Mouse (Mus musculus): Measurements from ENCODE around the gene Hist1h2bj. TPM values are rescaled to one million over a fixed set of nuclear protein-coding genes. Genes with fewer than 3 reads are reported as not detected.

Hist1h2bj gene
- polyA plus RNA-seq, 1 experiment from 2014 or later, result 19.9 TPM

DNA sequence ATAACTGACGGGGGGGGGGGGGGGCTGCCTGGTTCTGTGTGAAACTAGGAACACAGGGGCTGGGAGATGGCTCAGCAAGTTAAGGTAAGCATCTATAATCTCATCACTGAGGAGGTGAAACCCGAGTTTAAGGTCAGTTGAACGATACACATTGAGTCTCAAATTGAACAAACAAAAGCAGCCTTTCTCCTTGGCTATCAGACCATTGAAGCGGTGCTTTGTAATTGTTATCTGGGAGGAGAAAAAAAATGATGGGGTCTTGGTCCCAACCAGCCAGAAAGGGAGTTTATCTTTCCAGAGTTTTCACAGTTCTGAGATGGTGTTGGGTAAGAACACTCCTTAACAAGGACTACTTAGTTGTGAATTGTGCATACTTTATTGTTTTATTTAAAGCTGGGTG lies 45.2 kb upstream of the Hist1h2bj start:
- Histone ChIP-seq H3K9me3 (ENCODE audit: control insufficient read depth, low read length) (no peaks in the 10 kb centered on the region), H3K4me2 (ENCODE audit: low read depth, severe bottlenecking) (no peak overlapping the region), H3K27ac (replicated peaks; ENCODE audit: low read depth, low read length) (no peak overlapping the region), H3K4me1 (ENCODE audit: control insufficient read depth, insufficient read depth, low read length) (peaks cover 10% of the 10 kb centered on the region), H3K27me3 (ENCODE audit: control insufficient read depth, insufficient read depth, low read length) (peaks cover 61% of the 10 kb centered on the region), H3K9ac (ENCODE audit: low read length) (no peak overlapping the region), H3K36me3 (ENCODE audit: control insufficient read depth, insufficient read depth, low read length) (no peaks in the 10 kb centered on the region), H3K4me3 (ENCODE audit: low read depth, low read length) (no peak overlapping the region)
- DNase-seq (ENCODE audit: low spot score) (no peak), ATAC-seq (ENCODE audit: insufficient number of reproducible peaks, low FRiP score, low TSS enrichment, low read depth) (no peak)
- whole genome bisulfite sequencing, result 12% methylated on average over 4 of the region's 4 CpGs

DNA sequence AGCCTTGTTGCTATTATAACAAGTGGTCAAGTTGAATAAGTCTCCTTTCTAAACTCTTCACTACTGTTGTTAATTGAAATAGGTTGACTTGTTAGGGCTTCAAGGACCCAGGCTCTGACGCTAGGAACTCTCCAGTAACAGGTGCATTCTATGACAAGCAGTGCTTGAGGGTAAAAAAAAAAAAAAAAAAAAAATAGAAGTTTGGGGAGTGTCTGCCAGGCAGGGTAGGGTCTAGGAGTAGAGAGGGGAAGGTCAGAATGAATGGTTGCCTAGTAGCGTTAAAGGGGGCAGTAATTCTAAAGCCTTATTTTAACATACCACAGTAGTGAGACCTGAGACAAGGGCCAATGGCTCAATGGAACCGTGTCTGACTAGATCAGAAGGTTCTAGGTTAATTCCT lies 44.6 kb upstream of the Hist1h2bj start:
- Histone ChIP-seq H3K4me1 (ENCODE audit: control insufficient read depth, insufficient read depth, low read length) (peaks cover 10% of the 10 kb centered on the region), H3K27ac (replicated peaks; ENCODE audit: low read depth, low read length) (no peak overlapping the region), H3K9me3 (ENCODE audit: control insufficient read depth, low read length) (no peaks in the 10 kb centered on the region), H3K9ac (ENCODE audit: low read length) (no peak overlapping the region), H3K27me3 (ENCODE audit: control insufficient read depth, insufficient read depth, low read length) (peaks cover 67% of the 10 kb centered on the region), H3K4me3 (ENCODE audit: low read depth, low read length) (no peak overlapping the region), H3K36me3 (ENCODE audit: control insufficient read depth, insufficient read depth, low read length) (no peaks in the 10 kb centered on the region), H3K4me2 (ENCODE audit: low read depth, severe bottlenecking) (no peak overlapping the region)
- no peak for ATAC-seq (ENCODE audit: insufficient number of reproducible peaks, low FRiP score, low TSS enrichment, low read depth)
- WGBS, result 23% methylated on average over 3 of the region's 3 CpGs
- DNase-seq (ENCODE audit: low spot score), result no peak

DNA sequence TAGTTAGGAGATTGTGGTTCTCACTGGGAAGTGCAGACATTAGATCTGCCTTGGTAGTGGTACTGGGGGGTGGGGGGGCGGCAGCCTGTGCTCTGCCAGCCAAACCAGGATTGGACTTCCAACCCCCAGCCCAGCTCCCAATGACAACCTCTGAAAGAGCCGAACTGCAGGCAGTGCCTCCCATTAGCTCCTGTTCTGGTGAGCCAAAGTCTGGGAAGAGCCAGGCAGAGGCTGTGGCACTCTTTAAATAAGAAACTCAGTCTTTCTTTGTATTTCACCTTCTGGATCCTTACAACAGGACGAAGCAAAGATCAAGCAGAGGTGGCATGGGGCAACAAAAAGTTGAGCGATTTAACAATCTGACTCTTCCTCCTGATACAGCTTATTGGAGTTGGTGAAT lies 43.9 kb upstream of the Hist1h2bj start:
- H3K9me3 ChIP-seq (ENCODE audit: control insufficient read depth, low read length), result no peaks in the 10 kb centered on the region
- no peaks in the 10 kb centered on the region for H3K36me3 ChIP-seq (ENCODE audit: control insufficient read depth, insufficient read depth, low read length)
- DNase-seq (ENCODE audit: low spot score), result no peak
- H3K4me3 ChIP-seq (ENCODE audit: low read depth, low read length), result no peak overlapping the region
- H3K9ac ChIP-seq (ENCODE audit: low read length), result no peak overlapping the region
- no peak overlapping the region for H3K27ac ChIP-seq (replicated peaks; ENCODE audit: low read depth, low read length)
- peaks cover 10% of the 10 kb centered on the region for H3K4me1 ChIP-seq (ENCODE audit: control insufficient read depth, insufficient read depth, low read length)
- WGBS, result 33% methylated on average over 4 of the region's 4 CpGs
- no peak for ATAC-seq (ENCODE audit: insufficient number of reproducible peaks, low FRiP score, low TSS enrichment, low read depth)
- no peak overlapping the region for H3K4me2 ChIP-seq (ENCODE audit: low read depth, severe bottlenecking)
- peaks cover 73% of the 10 kb centered on the region for H3K27me3 ChIP-seq (ENCODE audit: control insufficient read depth, insufficient read depth, low read length)

DNA sequence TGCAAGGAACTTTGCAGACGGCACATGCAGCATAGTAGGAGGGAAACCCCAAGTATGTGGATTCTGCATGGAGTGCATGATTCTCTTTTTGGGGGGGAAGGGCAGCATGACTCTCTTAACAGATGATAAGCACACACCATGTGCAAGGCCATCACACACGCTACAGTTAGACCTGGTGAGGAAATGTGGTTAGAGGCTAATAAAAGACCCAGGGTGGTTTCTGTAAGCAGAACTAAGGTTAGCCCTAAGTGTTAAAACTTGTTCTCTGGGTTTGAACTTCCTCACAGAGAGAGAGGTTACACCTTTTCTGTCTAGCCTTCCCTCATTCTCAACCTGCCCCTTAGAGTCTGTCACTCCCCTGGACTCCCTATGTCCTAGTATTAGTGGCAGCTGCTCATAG lies 41.7 kb upstream of the Hist1h2bj start:
- no peak overlapping the region for H3K4me3 ChIP-seq (ENCODE audit: low read depth, low read length)
- no peak overlapping the region for H3K4me2 ChIP-seq (ENCODE audit: low read depth, severe bottlenecking)
- no peak overlapping the region for H3K9ac ChIP-seq (ENCODE audit: low read length)
- H3K4me1 ChIP-seq (ENCODE audit: control insufficient read depth, insufficient read depth, low read length), result peaks cover 3% of the 10 kb centered on the region; the same call in 1 of the 2 replicates
- H3K9me3 ChIP-seq (ENCODE audit: control insufficient read depth, low read length), result no peaks in the 10 kb centered on the region
- H3K27me3 ChIP-seq (ENCODE audit: control insufficient read depth, insufficient read depth, low read length), result peaks cover 82% of the 10 kb centered on the region
- WGBS, result 52% methylated on average over 2 of the region's 2 CpGs
- DNase-seq (ENCODE audit: low spot score) (no peak), ATAC-seq (ENCODE audit: insufficient number of reproducible peaks, low FRiP score, low TSS enrichment, low read depth) (no peak)
- no peaks in the 10 kb centered on the region for H3K36me3 ChIP-seq (ENCODE audit: control insufficient read depth, insufficient read depth, low read length)
- no peak overlapping the region for H3K27ac ChIP-seq (replicated peaks; ENCODE audit: low read depth, low read length)

DNA sequence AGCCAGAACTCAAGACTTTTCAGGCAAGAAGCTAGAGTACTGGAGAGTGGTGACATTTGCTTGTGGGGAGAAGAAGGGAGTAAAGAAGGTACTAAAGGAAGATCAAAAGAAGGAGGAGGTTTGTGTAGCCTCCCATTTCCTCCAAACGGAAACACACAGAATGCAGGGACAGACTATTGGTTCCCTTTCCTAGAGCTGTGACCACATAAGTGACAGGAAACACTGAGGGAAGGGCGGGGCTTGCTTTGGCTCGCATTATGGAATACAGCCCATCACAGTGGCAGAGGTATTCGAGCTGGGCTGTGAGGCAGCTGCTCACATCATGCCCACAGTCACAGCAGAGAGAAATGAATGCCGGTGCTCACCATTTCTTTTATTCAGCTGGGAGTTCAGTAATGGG lies 41.2 kb upstream of the Hist1h2bj start:
- ATAC-seq (ENCODE audit: insufficient number of reproducible peaks, low FRiP score, low TSS enrichment, low read depth) (no peak), DNase-seq (ENCODE audit: low spot score) (no peak)
- H3K27ac ChIP-seq (replicated peaks; ENCODE audit: low read depth, low read length), result no peak overlapping the region
- no peak overlapping the region for H3K4me2 ChIP-seq (ENCODE audit: low read depth, severe bottlenecking)
- no peaks in the 10 kb centered on the region for H3K9me3 ChIP-seq (ENCODE audit: control insufficient read depth, low read length)
- H3K4me1 ChIP-seq (ENCODE audit: control insufficient read depth, insufficient read depth, low read length), result peaks cover 1% of the 10 kb centered on the region
- H3K27me3 ChIP-seq (ENCODE audit: control insufficient read depth, insufficient read depth, low read length), result peaks cover 82% of the 10 kb centered on the region
- no peaks in the 10 kb centered on the region for H3K36me3 ChIP-seq (ENCODE audit: control insufficient read depth, insufficient read depth, low read length)
- no peak overlapping the region for H3K9ac ChIP-seq (ENCODE audit: low read length)
- H3K4me3 ChIP-seq (ENCODE audit: low read depth, low read length), result no peak overlapping the region
- 25% methylated on average over 5 of the region's 5 CpGs for WGBS

DNA sequence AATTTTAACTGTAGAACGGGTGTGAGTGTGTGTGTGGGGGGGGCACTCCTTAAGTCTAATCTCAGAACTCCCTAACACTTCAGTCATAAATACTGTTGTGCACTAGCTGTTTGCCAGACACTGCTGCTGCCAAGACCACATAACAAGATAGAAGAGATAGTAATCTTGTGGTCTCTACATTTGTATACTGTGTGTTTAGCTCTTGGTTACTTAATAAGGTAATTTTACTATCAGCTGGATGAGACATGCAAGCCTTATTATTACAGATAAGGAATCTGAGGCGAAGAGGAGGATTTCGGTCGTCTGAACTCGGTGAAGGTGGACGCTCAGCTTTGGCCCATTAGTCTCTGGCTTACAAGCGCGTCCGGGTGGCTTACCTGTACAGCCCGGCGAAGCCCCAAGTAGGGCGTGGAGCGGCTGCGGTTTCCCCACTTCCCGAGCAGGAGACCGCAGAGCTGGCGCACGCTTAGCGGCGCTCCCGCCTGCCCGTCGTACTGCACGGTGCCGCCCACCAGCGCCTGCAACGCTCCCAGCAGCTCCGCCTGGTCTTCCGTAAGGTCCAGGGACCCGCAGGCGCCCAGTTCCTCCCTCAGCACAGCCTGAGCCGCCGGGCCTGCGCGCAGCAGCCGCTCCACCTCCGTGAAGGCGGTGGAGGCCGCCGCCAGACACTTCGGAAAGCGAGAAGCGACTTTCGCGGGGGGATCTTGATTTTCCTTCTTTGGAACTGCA lies 37.2 kb upstream of the Hist1h2bj start:
- H3K4me3 ChIP-seq (ENCODE audit: low read depth, low read length), result peak overlapping the region; percentile 49
- WGBS, result under 1% methylated on average over 45 of the region's 45 CpGs
- no peaks in the 10 kb centered on the region for H3K36me3 ChIP-seq (ENCODE audit: control insufficient read depth, insufficient read depth, low read length)
- DNase-seq (ENCODE audit: low spot score), result peak; percentile 71
- H3K9me3 ChIP-seq (ENCODE audit: control insufficient read depth, low read length), result no peaks in the 10 kb centered on the region
- H3K27me3 ChIP-seq (ENCODE audit: control insufficient read depth, insufficient read depth, low read length), result peaks cover 86% of the 10 kb centered on the region
- peak; percentile 84 for ATAC-seq (ENCODE audit: insufficient number of reproducible peaks, low FRiP score, low TSS enrichment, low read depth)
- H3K4me1 ChIP-seq (ENCODE audit: control insufficient read depth, insufficient read depth, low read length), result no peaks in the 10 kb centered on the region; the same call in 1 of the 2 replicates
- H3K27ac ChIP-seq (replicated peaks; ENCODE audit: low read depth, low read length), result no peak overlapping the region
- H3K4me2 ChIP-seq (ENCODE audit: low read depth, severe bottlenecking), result peak overlapping the region; percentile 91
- H3K9ac ChIP-seq (ENCODE audit: low read length), result 0 out of 2 replicates have a peak overlapping the region, but pooled peaks have one; percentile 5

DNA sequence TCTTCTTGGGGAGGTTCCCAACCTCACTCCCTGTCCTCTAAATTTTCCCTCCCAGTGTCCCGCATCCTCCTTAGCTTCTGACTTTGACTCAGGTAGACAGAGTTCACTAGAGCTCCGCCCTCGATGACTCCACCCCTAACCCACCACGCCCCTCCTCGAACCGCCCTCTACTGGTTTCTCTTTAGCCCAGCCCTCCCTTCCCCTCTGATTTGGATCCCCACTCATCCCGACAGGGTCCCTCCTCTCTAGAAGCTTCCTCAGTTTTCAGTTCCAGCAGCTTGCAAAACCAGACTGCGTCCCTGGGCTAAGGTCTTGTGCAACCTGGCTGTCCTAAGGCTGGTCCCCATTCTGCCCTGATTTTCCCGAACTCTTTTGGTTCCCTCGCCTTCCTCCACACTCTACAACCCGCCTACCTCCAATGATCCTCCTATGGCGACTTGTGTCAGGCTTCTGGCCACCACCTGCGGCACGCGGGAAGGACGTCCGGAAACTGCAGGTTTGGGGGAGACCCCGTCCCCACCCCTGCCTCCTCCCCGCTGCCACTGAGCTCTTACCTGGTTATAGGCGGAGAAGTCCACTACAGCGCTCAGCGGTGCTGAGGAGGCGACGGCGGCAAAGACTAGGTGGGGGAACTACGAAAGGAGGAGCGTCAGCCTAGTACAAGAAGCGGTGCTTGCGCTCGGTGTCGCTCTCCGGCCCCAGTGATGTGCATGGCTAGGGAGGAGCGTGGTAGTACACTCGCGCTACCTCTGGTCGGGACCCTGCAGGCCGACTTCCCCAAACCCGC lies 36.5 kb upstream of the Hist1h2bj start:
- no peak overlapping the region for H3K27ac ChIP-seq (replicated peaks; ENCODE audit: low read depth, low read length)
- peak overlapping the region; percentile 49 for H3K4me3 ChIP-seq (ENCODE audit: low read depth, low read length)
- peaks cover 85% of the 10 kb centered on the region for H3K27me3 ChIP-seq (ENCODE audit: control insufficient read depth, insufficient read depth, low read length)
- peak; percentile 78 for DNase-seq (ENCODE audit: low spot score)
- H3K9ac ChIP-seq (ENCODE audit: low read length), result no peak overlapping the region
- WGBS, result under 1% methylated on average over 38 of the region's 38 CpGs
- H3K36me3 ChIP-seq (ENCODE audit: control insufficient read depth, insufficient read depth, low read length), result no peaks in the 10 kb centered on the region
- H3K9me3 ChIP-seq (ENCODE audit: control insufficient read depth, low read length), result no peaks in the 10 kb centered on the region
- peak; percentile 87 for ATAC-seq (ENCODE audit: insufficient number of reproducible peaks, low FRiP score, low TSS enrichment, low read depth)
- H3K4me1 ChIP-seq (ENCODE audit: control insufficient read depth, insufficient read depth, low read length), result no peaks in the 10 kb centered on the region; the same call in 1 of the 2 replicates
- H3K4me2 ChIP-seq (ENCODE audit: low read depth, severe bottlenecking), result peak overlapping the region; percentile 91

DNA sequence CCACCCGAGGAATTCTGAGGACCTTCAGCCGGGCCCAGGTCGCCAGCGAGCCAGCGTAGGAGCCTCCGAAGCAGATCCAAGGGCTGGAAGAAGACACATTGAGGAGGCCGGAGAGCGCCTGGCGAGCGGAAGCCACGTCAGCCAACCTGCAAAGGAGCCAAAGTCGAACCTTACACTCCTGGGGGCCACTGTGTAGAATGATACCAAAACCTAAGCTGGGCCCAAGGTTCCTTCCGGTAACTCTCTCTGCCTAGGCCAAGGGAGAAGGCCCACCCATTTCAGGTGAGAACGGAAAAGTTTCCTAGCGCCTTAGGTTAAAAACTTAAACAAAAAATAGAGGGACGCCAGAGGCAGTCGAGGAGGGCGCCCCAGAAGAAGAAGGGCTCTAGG lies 35.9 kb upstream of the Hist1h2bj start:
- no peak for DNase-seq (ENCODE audit: low spot score)
- WGBS, result 2% methylated on average over 18 of the region's 18 CpGs
- H3K4me2 ChIP-seq (ENCODE audit: low read depth, severe bottlenecking), result peak overlapping the region; percentile 91
- no peak overlapping the region for H3K27ac ChIP-seq (replicated peaks; ENCODE audit: low read depth, low read length)
- no peak overlapping the region for H3K9ac ChIP-seq (ENCODE audit: low read length)
- no peaks in the 10 kb centered on the region for H3K9me3 ChIP-seq (ENCODE audit: control insufficient read depth, low read length)
- H3K27me3 ChIP-seq (ENCODE audit: control insufficient read depth, insufficient read depth, low read length), result peaks cover 82% of the 10 kb centered on the region
- H3K4me3 ChIP-seq (ENCODE audit: low read depth, low read length), result peak overlapping the region; percentile 49
- H3K4me1 ChIP-seq (ENCODE audit: control insufficient read depth, insufficient read depth, low read length), result no peaks in the 10 kb centered on the region; the same call in 1 of the 2 replicates
- no peaks in the 10 kb centered on the region for H3K36me3 ChIP-seq (ENCODE audit: control insufficient read depth, insufficient read depth, low read length)
- no peak for ATAC-seq (ENCODE audit: insufficient number of reproducible peaks, low FRiP score, low TSS enrichment, low read depth)
